Mouse (Mus musculus) hematopoietic stem cell, adult 5-6 weeks (primary cell): ENCODE measurements around the gene Srpk1. TPM values are rescaled to one million over a fixed set of nuclear protein-coding genes. Genes with fewer than 3 reads are reported as not detected.
"Not testable (repeated sequence)": the region's sequence is repeated elsewhere in the genome, so short reads cannot be mapped to it uniquely, and the experiment has no call there.

Experiments used
- ATAC-seq, 2 experiments: fragments of 125-278 bp in 1 of 2; replicated peaks in 1 of 2; 2 replicates each; pipeline ENCODE4 v1.8.0; 2016 to 2017; ENCODE audit warnings: inconsistent platforms in 2 of 2, mild to moderate bottlenecking in 2 of 2, moderate number of reproducible peaks in 2 of 2, low read depth in 1 of 2, moderate TSS enrichment in 1 of 2; ENCODE audit not compliant: low FRiP score in 2 of 2, poor library complexity in 2 of 2, severe bottlenecking in 2 of 2, insufficient read depth in 1 of 2, low TSS enrichment in 1 of 2
- total RNA-seq: library from RNA; stranded (forward); fragments of 172-1452, 232-1000 nt; gene quantifications from 2 replicates; pipeline ENCODE4 v1.2.3, GENCODE M21; 2017

Srpk1 gene
- total RNA-seq, 1 experiment from 2014 or later = 123 TPM

GRCm38 (mm10) chr17:28575244-28576125 lies 47.0 kb downstream of the Srpk1 start, which contains the start of gene Lhfpl5:
Gene Lhfpl5, plus strand, starts transcription at chr17:28575641.
- peak; percentile 46 to 76 for ATAC-seq

- no peak for ATAC-seq
Measured at GRCm38 (mm10) chr17:28572941-28573340, 49.6 kb downstream of the Srpk1 start.

- no peak for ATAC-seq
Measured at GRCm38 (mm10) chr17:28572521-28572920, 50.0 kb downstream of the Srpk1 start.

GRCm38 (mm10) chr17:28571868-28572267 lies 50.6 kb downstream of the Srpk1 start:
- ATAC-seq = no peak

GRCm38 (mm10) chr17:28567541-28567940 lies 55.0 kb downstream of the Srpk1 start:
- ATAC-seq = no peak

GRCm38 (mm10) chr17:28565181-28565580 lies 57.3 kb downstream of the Srpk1 start:
- no peak for ATAC-seq

GRCm38 (mm10) chr17:28561613-28562012 lies 60.9 kb downstream of the Srpk1 start:
- ATAC-seq = no peak

GRCm38 (mm10) chr17:28560598-28560997 lies 61.9 kb downstream of the Srpk1 start, which contains the start of gene Clps:
Gene Clps, minus strand, starts transcription at chr17:28560766.
- ATAC-seq = no peak

- no peak for ATAC-seq
Measured at GRCm38 (mm10) chr17:28557772-28558171, 64.7 kb downstream of the Srpk1 start.

GRCm38 (mm10) chr17:28556635-28557396 lies 65.7 kb downstream of the Srpk1 start:
- no peak for ATAC-seq

- not testable (repeated sequence) for ATAC-seq
Measured at GRCm38 (mm10) chr17:28554021-28554420, 68.5 kb downstream of the Srpk1 start.

GRCm38 (mm10) chr17:28553040-28553793 lies 69.3 kb downstream of the Srpk1 start:
- ATAC-seq = peak; percentile 72 to 75

- ATAC-seq = no peak
Measured at GRCm38 (mm10) chr17:28549111-28549510, 73.4 kb downstream of the Srpk1 start, which contains the start of gene Clpsl2. Gene Clpsl2, plus strand, starts transcription at chr17:28549411.

- ATAC-seq = no peak
Measured at GRCm38 (mm10) chr17:28548550-28548949, 74.0 kb downstream of the Srpk1 start.

GRCm38 (mm10) chr17:28546925-28547324 lies 75.6 kb downstream of the Srpk1 start:
- ATAC-seq = no peak

GRCm38 (mm10) chr17:28537881-28538280 lies 84.6 kb downstream of the Srpk1 start:
- ATAC-seq = no peak
